Mouse (Mus musculus): ENCODE data around the gene Efcab11. TPM values are rescaled to one million over a fixed set of nuclear protein-coding genes. Genes with fewer than 3 reads are reported as not detected.

Efcab11 gene
- total and polyA plus RNA-seq, 3 experiments: 0.06 to 0.13 TPM; not detected in 1

GRCm38 (mm10) chr12:99923131-99923606 is 38.9 kb upstream of the Efcab11 start:
- no peaks in the 10 kb centered on the region for H3K36me3 ChIP-seq (ENCODE audit: control insufficient read depth, insufficient read depth, low read length)
- H3K4me3 ChIP-seq: no peak overlapping the region
- no peak for DNase-seq
- H3K27ac ChIP-seq: no peak overlapping the region
- WGBS: 70% methylated on average over 5 of the region's 5 CpGs
- intact Hi-C loops (cut with DNase I): no loop called here
- no peaks in the 10 kb centered on the region for H3K4me1 ChIP-seq (ENCODE audit: control insufficient read depth, insufficient read depth, low read length)
- no peaks in the 10 kb centered on the region for H3K79me2 ChIP-seq (replicated peaks; ENCODE audit: control insufficient read depth, insufficient read depth, low read length)
- H3K27me3 ChIP-seq (ENCODE audit: control insufficient read depth, insufficient read depth, low read length): no peaks in the 10 kb centered on the region
- no peak for TF ChIP-seq POLR2A (IDR thresholded peaks at IDR 0.05; ENCODE audit: insufficient read depth, low read depth, low read length)
- TF ChIP-seq EP300 (IDR thresholded peaks at IDR 0.05; ENCODE audit: insufficient read depth, low read depth, low read length): no peak
- no peak for TF ChIP-seq CTCF (IDR thresholded peaks at IDR 0.05)
- H3K9ac ChIP-seq (ENCODE audit: low read depth, low read length): no peak overlapping the region

- no peaks in the 10 kb centered on the region for H3K79me2 ChIP-seq (replicated peaks; ENCODE audit: control insufficient read depth, insufficient read depth, low read length)
- 92% methylated on average over 3 of the region's 3 CpGs for WGBS
- no peak for DNase-seq
- no peak overlapping the region for H3K27ac ChIP-seq
- no peaks in the 10 kb centered on the region for H3K27me3 ChIP-seq (ENCODE audit: control insufficient read depth, insufficient read depth, low read length)
- H3K36me3 ChIP-seq (ENCODE audit: control insufficient read depth, insufficient read depth, low read length): no peaks in the 10 kb centered on the region
- no peak overlapping the region for H3K9ac ChIP-seq (ENCODE audit: low read depth, low read length)
- TF ChIP-seq EP300 (IDR thresholded peaks at IDR 0.05; ENCODE audit: insufficient read depth, low read depth, low read length) (no peak), POLR2A (IDR thresholded peaks at IDR 0.05; ENCODE audit: insufficient read depth, low read depth, low read length) (no peak), CTCF (IDR thresholded peaks at IDR 0.05) (peak; percentile 44)
- intact Hi-C loops (cut with DNase I): no loop called here
- H3K4me1 ChIP-seq (ENCODE audit: control insufficient read depth, insufficient read depth, low read length): no peaks in the 10 kb centered on the region
- H3K4me3 ChIP-seq: no peak overlapping the region
These were observed 36.8 kb upstream of the Efcab11 start for GRCm38 (mm10) chr12:99921045-99921444.

GRCm38 (mm10) chr12:99919636-99920035 is 35.4 kb upstream of the Efcab11 start:
- no peak for TF ChIP-seq POLR2A (IDR thresholded peaks at IDR 0.05; ENCODE audit: insufficient read depth, low read depth, low read length)
- no peak for TF ChIP-seq CTCF (IDR thresholded peaks at IDR 0.05)
- TF ChIP-seq EP300 (IDR thresholded peaks at IDR 0.05; ENCODE audit: insufficient read depth, low read depth, low read length): no peak
- no peaks in the 10 kb centered on the region for H3K79me2 ChIP-seq (replicated peaks; ENCODE audit: control insufficient read depth, insufficient read depth, low read length)
- WGBS: 96% methylated on average over 3 of the region's 3 CpGs

GRCm38 (mm10) chr12:99917800-99918427 is 33.7 kb upstream of the Efcab11 start:
- no peaks in the 10 kb centered on the region for H3K79me2 ChIP-seq (replicated peaks; ENCODE audit: control insufficient read depth, insufficient read depth, low read length)
- intact Hi-C loops (cut with DNase I): no loop called here
- TF ChIP-seq EP300 (IDR thresholded peaks at IDR 0.05; ENCODE audit: insufficient read depth, low read depth, low read length) (no peak), POLR2A (IDR thresholded peaks at IDR 0.05; ENCODE audit: insufficient read depth, low read depth, low read length) (no peak), CTCF (IDR thresholded peaks at IDR 0.05) (no peak)
- no peak overlapping the region for H3K27ac ChIP-seq
- DNase-seq: no peak
- no peak overlapping the region for H3K9ac ChIP-seq (ENCODE audit: low read depth, low read length)
- H3K36me3 ChIP-seq (ENCODE audit: control insufficient read depth, insufficient read depth, low read length): no peaks in the 10 kb centered on the region
- H3K4me1 ChIP-seq (ENCODE audit: control insufficient read depth, insufficient read depth, low read length): no peaks in the 10 kb centered on the region
- 74% methylated on average over 15 of the region's 15 CpGs for WGBS
- H3K27me3 ChIP-seq (ENCODE audit: control insufficient read depth, insufficient read depth, low read length): no peaks in the 10 kb centered on the region
- H3K4me3 ChIP-seq: no peak overlapping the region

More at GRCm38 (mm10) chr12:99919636-99920035, 35.4 kb upstream of the Efcab11 start:
- intact Hi-C loops (cut with DNase I): no loop called here
- DNase-seq: no peak
- H3K36me3 ChIP-seq (ENCODE audit: control insufficient read depth, insufficient read depth, low read length): no peaks in the 10 kb centered on the region
- no peaks in the 10 kb centered on the region for H3K27me3 ChIP-seq (ENCODE audit: control insufficient read depth, insufficient read depth, low read length)
- no peak overlapping the region for H3K27ac ChIP-seq
- H3K9ac ChIP-seq (ENCODE audit: low read depth, low read length): no peak overlapping the region
- H3K4me1 ChIP-seq (ENCODE audit: control insufficient read depth, insufficient read depth, low read length): no peaks in the 10 kb centered on the region
- no peak overlapping the region for H3K4me3 ChIP-seq

GRCm38 (mm10) chr12:99911466-99911865 is 27.2 kb upstream of the Efcab11 start:
- TF ChIP-seq POLR2A (IDR thresholded peaks at IDR 0.05; ENCODE audit: insufficient read depth, low read depth, low read length) (no peak), CTCF (IDR thresholded peaks at IDR 0.05) (no peak), EP300 (IDR thresholded peaks at IDR 0.05; ENCODE audit: insufficient read depth, low read depth, low read length) (no peak)
- intact Hi-C loops (cut with DNase I): no loop called here
- H3K27me3 ChIP-seq (ENCODE audit: control insufficient read depth, insufficient read depth, low read length): no peaks in the 10 kb centered on the region
- no peak overlapping the region for H3K4me3 ChIP-seq
- H3K27ac ChIP-seq: no peak overlapping the region
- no peaks in the 10 kb centered on the region for H3K36me3 ChIP-seq (ENCODE audit: control insufficient read depth, insufficient read depth, low read length)
- WGBS: 87% methylated on average over 12 of the region's 12 CpGs
- no peaks in the 10 kb centered on the region for H3K79me2 ChIP-seq (replicated peaks; ENCODE audit: control insufficient read depth, insufficient read depth, low read length)
- H3K9ac ChIP-seq (ENCODE audit: low read depth, low read length): no peak overlapping the region
- DNase-seq: peak in 1 of 2 experiments; percentile 10
- no peaks in the 10 kb centered on the region for H3K4me1 ChIP-seq (ENCODE audit: control insufficient read depth, insufficient read depth, low read length)

GRCm38 (mm10) chr12:99904537-99904936 is 20.3 kb upstream of the Efcab11 start:
- Histone ChIP-seq H3K4me3 (no peak overlapping the region), H3K27ac (no peak overlapping the region), H3K4me1 (ENCODE audit: control insufficient read depth, insufficient read depth, low read length) (peaks cover 4% of the 10 kb centered on the region), H3K79me2 (replicated peaks; ENCODE audit: control insufficient read depth, insufficient read depth, low read length) (no peaks in the 10 kb centered on the region), H3K27me3 (ENCODE audit: control insufficient read depth, insufficient read depth, low read length) (no peaks in the 10 kb centered on the region), H3K9ac (ENCODE audit: low read depth, low read length) (no peak overlapping the region), H3K36me3 (ENCODE audit: control insufficient read depth, insufficient read depth, low read length) (0 out of 2 replicates have a peak, but pooled peaks cover 2% of the 10 kb centered on the region)
- TF ChIP-seq POLR2A (IDR thresholded peaks at IDR 0.05; ENCODE audit: insufficient read depth, low read depth, low read length): no peak
- TF ChIP-seq EP300 (IDR thresholded peaks at IDR 0.05; ENCODE audit: insufficient read depth, low read depth, low read length): no peak
- no peak for TF ChIP-seq CTCF (IDR thresholded peaks at IDR 0.05)
- WGBS: 85% methylated on average over 5 of the region's 5 CpGs
- no peak for DNase-seq
- intact Hi-C loops (cut with DNase I): loop anchor here (5.0 kb wide), 1 partner anchor 58 kb away; the partner anchor contains the start of gene Kcnk13

Measured in heart, adult 2 months (tissue).